Mouse (Mus musculus) skeletal muscle tissue, adult 2 months (tissue): ENCODE measurements around the gene Ngfr.

Experiments used
- DNase-seq: peaks from one replicate; pipeline ENCODE4 v3.0.0-alpha.2; 2012; ENCODE audit warnings: low read depth, low spot score

Gene Ngfr

DNA sequence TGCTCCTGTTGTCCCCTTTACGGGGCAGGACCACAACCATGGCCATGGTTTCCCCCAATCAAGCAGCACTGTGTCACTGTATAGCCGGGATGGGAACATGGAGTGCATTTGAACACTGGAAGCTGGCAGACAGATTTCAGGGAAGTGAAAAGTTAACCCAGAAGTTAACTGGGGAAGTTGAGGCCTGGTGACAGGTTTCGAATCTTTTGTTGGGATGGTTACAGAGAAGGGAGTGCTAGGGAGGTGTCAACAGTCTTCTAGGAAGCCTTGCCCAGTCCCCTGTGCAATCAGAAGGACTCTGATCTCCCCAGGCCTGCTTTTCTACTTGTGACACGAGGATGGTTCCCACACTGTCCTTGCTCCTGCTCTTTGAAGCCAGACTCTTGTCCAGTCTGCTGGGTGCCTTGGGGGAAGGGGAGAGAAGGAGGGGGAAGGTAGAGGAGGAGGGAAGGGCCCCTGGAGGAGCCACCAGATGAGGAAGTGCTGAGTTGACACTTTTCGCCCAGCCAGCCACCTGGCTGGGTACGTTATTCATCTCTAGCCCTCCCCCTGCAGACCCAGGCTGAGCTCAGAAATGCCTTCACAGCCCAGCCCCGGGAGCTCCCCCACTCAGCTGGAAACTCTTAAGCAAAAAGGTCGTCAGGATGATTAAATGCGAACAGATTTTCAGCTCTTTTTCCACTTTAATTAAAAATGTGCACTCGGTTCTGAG is 8.1 kb upstream of the Ngfr start:
- DNase-seq, result no peak

DNA sequence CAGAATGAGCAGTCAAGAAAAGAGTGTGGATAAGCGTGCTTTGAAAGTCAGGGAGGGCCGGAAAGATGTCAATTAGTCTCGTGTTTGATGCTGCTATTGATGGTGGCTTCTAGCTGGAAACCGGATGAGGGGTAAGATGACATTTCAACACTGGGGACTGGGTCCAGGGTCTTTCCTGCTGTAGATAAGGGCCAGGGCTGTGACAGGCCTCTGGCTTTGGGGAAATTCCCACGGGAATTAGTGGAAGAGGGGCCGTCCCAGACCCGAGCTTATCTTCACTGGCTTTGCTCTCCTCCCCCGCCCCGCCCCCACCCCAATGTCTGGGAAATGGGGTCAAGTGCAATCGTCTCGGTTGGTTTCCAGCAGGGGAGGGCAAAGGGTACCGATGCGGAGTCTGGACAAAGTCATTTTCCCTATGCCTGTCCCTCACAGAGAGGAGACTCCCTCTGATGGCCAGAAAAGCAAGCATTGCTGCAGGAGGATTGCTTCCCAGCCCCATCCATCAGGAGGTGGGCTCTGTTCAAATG is 7.2 kb upstream of the Ngfr start:
- no peak for DNase-seq

DNA sequence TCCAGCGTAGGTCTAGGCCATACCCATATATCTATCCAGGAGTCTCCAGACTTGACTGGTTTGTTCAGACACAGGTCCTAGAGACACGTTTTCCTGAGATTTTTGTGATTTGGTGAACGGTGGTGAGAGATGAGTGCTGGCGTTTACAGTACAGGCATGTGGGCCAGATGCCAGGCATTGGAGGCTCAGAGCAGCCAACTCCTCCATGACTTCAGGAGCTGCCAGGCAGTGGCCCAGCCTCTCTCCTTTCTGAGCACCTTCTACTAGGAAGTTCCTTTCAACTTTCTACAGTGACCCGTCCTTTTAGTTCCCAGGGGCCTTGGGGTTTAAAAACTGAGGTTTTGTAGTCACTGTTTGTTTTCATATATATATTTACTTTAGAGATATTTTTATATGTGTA is 6.0 kb upstream of the Ngfr start:
- DNase-seq, result no peak

DNA sequence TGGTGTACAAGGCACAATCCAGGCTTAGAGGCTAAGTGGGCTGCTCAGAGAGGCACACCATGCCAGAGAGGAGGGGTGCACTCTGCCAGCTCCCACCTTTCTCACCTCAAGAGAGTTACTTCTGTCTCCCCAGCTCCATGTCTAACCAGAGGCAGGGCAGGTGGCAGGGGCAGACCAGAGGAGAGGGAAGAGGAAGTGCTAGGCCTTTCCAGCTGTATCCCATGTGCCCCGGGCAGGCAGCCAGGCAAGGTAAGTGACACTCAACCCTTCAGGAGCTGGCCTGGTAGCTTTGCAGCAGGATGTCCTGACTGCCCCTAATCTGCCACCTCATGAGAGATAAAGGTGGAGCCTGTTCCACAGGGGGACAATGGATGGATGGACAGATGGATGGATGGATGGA is 5.2 kb upstream of the Ngfr start:
- DNase-seq, result no peak

DNA sequence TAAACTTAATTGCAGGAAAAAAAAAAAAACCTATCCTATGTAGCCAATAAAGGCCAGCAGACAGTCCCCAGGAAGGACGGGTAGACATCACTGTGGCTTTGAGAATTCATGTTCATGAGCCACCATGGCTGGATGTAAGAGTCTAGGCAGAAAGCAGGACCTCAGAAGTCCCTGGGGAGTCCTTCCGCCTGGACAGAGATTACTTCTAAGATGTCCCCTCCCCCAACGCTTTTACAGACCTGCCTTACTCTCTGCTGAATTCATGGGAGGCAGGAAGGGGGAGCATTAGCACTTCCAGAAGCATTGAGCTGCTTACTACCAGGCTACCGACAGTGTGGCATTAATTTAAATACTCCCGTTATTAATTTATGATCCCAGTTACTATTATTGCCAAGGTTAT is 1.7 kb upstream of the Ngfr start:
- DNase-seq, result no peak

DNA sequence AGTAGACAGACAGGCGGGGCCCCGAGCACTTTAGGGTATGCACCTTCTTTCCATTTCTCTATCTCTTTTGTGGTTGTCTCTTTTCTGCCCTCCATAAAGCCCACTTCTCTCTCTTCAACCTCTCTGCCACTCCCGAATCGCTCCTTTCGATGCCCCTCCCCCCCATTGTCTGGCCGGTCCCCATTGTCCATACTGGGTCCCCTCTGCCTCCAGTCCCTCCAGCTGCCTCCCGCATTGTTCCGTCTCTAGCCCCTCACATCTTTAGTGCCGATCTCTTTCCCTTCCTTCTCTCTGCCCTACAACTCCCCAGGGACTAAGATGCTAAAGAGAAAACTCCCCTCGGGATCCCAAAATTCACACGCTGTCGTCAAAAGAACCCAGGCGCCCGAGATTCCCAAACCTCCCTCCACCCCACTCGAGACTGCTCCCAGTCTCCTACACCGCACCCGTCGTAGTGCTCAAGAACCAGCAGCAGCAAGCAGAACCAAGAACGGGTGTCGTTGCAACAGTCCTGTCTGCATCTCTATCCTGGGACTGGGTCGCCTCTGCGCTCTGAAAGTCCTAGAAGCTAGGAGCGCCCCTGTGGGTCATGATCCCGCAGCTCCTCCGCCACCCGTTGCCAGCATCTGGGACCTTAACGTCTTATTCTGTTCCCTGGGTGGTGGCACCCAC is 648 bp downstream of the Ngfr start:
- DNase-seq, result no peak

DNA sequence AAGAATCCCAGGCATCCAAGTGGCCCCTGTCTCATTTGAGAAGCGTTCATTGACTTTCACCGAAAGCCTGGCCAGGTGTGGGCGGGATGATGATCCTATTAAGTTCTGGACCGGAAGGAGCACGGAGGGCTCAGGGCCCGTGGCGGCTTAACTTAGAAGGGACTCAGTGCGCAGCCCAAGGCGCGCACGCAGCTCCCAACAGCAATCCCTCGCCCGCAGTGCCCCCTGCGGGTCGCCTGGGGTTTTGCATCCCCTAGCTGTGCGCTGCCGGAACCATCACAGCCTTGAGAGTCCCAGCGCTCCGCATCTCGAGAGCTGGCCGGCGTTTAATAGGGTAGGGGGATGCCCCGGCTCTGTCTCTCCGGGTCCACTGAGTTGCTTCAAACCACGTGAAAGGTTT is 1.4 kb downstream of the Ngfr start:
- DNase-seq, result peak; percentile 73

DNA sequence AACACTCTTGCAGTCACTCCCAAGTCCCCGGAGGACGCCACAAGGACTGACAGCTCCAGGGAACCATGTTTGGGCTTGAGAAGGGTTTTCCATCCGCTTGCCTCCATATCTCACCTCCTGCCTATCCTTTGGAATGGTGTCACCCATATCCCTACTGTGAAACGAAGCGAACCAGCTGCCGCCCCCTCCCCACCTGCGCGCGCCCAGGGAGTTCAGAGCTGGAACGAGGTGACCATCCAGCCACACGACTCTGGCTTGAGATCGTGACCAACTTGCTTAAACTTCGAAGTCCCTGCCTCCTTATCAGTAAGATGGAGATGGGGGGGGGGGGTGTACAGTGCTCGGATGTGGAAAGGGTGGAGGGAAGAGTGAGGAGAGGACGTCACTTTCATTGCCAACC is 1.9 kb downstream of the Ngfr start:
- no peak for DNase-seq

DNA sequence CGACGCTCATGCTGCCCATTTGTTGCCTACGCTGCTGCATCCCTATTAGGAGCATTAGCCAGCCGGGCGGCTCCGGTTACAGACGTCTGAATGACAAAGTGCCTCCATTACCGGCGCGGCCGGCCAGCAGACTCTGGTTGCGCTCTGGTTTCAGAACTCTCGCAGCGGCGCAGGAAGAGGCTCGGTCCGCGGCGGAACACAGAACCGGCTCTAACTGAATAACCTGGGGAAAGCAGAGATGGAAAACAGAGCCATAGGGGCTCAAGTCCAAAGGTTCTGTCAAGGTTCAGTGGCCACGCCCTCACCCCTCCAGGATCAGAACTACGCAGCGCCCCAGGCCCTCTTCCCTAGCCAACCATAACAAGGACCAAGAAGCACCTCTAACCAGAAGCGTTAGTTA is 2.3 kb downstream of the Ngfr start:
- no peak for DNase-seq

DNA sequence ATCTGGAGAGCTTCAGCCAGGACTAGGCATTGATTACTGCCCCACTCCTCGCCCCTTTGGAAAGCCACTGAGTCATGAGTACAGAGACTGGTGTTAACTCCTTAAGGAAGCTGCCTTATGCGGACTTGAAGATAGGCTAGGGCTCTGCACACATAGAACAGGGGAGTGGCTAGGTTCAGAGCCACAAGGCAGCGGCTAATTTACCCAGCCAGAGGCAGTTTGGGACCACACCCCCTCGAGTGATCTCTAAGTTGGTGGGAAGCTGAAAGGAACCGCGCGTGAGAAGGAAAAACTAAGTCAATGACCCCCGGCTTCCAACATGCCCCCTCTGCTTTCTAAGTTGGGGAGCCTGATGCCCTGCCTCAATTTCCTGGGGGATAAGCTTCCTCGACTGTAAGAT is 2.9 kb downstream of the Ngfr start:
- no peak for DNase-seq

DNA sequence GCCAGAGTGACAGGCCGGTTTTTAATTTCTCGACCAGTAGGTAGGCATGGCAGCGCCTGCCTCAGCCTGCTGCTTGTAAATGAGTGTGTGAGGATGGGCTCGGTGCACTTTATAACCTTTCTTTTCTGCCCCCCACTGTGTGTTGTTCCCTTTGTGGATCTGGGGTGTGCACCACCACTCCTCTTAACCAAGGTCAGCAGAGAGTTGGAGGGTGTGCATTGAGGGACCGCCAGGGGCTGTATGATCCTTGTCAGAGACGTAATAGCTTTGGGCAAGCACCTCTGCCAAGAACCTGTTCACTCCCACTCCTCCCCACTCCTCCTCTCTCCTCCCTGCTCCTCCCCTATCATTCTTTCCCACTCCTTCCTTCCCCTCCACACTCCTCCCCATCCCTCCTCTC is 4.1 kb downstream of the Ngfr start:
- no peak for DNase-seq

DNA sequence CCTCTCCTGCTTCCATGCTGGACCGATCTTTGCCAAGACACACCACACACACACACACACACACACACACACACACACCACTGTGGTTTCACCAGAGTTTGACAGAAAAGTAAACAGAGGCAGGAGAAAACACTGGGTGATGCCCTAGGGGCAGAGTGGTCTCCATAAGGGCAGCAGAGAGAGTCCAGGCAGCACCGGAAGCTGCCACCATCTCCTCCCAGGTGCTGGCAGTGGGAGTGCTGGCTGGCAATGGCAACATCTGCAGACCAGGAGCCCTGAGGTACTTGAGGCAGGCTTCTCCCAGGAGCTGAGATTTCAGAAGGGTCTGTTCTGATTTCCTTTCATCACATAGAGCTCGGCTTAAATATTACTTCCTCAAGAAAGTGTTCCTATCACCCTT is 5.3 kb downstream of the Ngfr start:
- DNase-seq, result no peak

DNA sequence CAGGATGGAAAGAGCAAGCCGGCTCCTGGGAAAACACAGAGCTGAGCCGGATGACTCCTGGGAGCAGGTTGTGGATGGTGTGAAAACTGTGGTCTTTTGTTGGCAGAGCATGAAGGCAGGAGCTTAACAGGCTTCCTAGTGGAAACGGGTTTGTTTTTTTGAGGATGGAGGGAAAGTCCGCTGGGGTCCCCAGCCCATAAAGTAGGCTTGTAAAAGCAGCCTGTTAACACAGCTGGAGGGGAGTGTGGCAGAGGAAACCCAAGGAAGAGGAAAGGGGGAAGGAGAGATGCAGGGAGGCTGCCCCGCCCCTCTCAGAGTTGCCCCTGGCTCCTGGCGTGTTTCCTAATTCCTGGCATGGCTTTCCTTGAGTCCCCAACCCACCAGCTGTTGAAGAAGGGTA is 8.1 kb downstream of the Ngfr start:
- DNase-seq, result no peak

DNA sequence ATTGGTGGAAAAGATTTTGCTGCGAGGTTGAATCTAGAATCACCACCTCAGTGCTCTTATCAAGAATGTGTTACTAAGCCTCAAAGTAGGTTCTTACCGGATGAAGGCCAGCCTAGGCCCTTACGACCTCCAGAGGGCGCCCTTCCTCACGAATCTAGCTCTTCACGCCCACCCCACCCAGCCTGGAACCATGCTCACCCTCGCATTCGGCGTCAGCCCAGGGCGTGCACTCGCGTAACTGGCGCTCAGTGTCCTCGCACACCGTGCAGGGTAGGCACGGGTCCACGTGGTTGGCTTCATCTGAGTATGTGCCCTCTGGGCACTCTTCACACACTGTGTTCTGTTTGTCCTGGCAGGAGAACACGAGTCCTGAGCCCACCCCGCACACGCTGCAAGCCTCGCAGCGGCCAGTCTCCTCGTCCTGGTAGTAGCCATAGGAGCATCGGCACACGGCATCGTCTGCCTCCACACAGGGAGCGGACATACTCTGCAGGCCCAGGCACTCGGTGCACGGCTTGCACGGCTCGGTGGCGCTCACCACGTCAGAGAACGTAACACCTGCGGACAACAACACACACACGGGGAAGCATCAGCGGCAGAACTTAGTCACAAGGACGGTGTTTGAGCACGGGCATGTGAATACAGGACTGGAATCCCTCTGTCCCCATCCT is 9.6 kb downstream of the Ngfr start:
- no peak for DNase-seq

DNA sequence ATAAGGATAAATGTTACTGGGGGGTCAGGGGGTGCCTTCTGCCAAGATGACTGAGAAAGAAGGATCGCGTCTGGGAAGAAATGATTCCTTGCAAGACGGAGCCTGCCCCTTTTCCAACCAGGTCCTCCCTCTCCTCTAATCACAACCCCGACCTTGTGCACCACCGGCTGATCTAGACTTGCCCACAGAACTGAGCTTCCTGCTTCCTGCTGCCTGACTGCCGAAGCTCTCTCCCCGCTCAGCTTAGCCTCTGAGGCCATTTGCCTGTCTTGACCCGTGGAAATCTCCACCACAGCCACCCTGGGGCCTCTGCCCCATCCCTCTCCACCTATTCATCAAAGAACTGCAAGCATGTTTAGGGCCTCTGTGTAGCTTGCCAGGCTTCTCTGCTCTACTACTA is 11.2 kb downstream of the Ngfr start:
- no peak for DNase-seq

DNA sequence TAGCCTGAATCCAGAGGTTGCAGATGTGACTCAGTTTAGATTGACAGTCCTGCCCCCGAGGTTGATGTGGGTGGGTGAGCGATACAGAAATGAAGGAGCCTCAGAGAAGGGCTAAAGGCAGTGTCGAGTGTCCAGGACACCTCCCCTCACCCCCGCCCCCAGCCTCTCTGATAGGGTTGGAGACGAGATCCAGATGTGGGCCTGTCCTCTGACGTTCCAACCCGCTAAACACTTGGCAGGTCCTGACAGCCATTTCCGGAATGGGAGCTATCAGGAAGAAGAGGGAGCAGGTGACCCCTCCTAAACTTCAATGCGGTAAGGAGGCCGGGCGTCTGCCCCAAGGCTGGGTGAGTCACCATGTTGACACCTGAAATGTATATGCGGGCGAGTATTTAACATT is 11.7 kb downstream of the Ngfr start:
- DNase-seq, result no peak

DNA sequence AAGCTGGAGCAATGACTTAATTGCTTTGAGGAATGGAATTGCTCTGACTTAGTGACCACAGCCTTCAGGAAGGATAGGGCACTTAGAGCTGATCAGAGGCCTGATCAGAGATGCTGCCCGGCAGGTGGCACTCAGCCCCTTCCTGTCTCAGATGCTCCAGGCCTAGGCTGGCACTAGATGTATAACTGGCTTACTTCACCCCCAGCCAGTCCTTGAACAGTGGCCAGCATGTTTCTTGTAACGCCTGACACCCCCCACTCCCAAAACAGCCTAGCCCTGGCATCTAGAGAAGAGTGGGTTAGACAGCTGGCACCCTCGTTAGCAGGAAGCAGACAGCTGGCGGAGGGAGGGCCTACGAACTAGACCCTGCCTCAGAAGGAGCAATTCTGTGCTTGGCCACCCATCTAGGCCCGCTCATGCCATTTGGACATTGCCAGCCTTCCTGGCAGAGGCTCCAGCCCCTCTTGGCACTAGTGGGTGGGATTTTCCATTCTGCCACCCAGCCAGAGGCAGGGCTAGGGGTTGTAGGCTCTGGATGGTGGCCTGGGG is 12.7 kb downstream of the Ngfr start:
- no peak for DNase-seq

DNA sequence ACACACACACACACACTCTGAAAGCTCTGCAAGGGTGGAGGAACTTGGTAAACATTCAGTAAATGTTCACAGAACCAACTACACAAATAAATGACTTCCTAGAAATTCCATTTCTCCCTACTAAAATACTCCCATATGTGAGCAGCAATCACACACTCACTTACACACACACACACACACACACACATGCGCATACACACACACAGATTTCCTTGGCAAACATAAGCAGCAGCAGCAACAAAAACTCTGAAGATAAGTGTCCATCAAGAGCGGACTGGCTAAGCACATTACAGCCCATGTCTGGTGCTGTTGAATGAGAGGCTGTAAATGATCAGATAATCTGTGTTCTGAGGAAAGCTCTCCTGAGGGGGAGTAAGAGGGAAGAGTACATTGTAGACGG is 15.3 kb downstream of the Ngfr start:
- DNase-seq, result no peak

DNA sequence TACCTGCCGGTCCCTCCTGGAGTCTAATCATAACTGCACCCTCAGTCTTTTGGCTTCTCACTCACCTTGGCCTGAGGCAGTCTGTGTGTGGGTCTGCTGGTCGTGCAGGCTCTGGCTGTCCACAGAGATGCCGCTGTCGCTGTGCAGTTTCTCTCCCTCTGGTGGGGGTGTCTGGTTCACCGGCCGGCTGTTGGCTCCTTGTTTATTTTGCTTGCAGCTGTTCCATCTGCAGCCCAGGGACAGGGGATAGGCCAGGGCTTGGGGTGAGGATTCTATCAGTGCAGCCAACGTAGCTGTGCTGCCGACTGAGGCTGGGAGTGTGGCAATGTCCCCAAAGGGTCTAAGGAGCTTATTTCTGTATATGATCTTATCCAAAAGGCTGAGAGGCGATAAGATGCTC is 15.8 kb downstream of the Ngfr start:
- peak; percentile 46 for DNase-seq

DNA sequence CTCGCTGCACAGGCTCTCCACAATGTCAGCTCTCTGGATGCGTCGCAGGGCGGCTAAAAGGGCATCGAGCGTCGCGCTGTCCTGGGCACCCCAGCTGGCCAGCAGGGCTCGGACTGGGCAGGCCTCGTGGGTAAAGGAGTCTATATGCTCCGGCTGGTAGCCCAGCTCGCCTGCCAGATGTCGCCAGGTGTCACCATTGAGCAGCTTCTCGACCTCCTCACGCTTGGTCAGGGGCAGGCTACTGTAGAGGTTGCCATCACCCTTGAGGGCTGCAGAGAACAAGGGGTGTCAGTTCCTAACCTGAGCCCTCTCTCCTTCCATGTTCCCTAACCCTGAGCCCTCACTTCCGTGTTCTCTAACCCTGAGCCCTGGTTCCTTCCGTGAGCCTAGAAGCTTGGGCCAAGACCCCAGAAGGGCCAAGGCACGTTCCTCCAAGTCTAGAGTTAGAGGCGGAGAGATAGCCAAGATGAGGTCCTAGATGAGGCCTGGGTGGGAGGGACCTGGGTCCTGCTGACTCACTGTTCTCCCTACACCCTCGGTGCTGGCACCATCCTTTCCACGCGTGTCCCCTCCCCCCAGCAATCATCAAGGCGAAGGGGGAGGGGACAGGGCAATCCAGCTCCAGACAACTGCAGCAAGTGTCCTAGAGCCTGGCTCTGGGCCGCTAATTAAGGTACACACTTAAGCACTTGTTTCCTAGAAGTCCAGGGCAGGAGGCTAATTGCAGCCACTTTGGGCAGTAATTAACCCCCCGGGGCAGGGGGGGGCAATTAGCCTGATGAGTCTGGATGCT is 16.5 kb downstream of the Ngfr start:
- no peak for DNase-seq

DNA sequence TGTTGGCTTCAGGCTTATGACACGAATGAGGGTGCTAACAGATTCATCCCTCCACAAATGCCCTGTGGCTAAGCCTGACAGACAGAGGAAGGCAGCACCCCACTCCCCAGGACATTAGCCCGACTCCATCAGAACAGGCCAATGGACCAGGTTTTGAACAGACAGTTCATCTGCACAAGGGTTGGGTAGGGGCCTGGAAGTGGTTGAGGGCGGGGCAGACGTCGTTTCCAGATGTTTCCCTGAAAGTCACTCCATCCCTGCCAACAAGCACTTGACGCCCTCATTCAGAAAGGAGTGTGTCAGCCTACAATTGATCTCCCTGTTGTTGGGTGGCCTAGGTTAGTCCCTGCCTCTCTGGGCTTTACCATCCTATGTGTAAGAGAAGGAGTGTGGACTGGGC is 17.6 kb downstream of the Ngfr start:
- DNase-seq, result no peak
